Mouse (Mus musculus) urinary bladder, adult 18-20 months (tissue): Measurements from ENCODE around the gene Smap2.
A peak's percentile ranks its signal among the peaks of the same experiment; 100 is the strongest.

Experiments used
- DNase-seq, 2 experiments: peaks; one replicate each; pipeline ENCODE4 v3.0.0; 2022; ENCODE audit warnings: low spot score in 2 of 2, mixed read lengths in 2 of 2

Smap2 gene

GRCm38 (mm10) chr4:121020040-121020790 is 3.2 kb upstream of the Smap2 start:
- no peak for DNase-seq

DNA sequence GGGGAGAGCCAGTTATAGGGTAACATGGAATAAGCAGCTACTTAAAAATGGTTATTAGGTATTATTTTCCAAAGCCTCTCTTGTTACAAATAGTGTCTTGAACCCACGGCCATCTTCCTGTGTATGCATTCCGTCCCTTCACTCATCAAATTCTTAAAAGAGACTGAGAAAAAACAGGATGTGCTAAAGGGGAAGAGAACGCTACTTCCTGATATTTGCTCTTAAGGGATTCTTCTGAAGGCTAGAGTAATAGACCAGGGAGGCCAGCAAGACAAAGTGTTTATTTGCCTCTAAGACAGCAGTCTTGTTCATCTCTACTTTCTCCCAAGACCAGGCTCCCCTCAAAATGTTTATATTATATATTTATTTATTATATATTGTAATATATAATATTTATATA is 1.2 kb upstream of the Smap2 start:
- DNase-seq = no peak

DNA sequence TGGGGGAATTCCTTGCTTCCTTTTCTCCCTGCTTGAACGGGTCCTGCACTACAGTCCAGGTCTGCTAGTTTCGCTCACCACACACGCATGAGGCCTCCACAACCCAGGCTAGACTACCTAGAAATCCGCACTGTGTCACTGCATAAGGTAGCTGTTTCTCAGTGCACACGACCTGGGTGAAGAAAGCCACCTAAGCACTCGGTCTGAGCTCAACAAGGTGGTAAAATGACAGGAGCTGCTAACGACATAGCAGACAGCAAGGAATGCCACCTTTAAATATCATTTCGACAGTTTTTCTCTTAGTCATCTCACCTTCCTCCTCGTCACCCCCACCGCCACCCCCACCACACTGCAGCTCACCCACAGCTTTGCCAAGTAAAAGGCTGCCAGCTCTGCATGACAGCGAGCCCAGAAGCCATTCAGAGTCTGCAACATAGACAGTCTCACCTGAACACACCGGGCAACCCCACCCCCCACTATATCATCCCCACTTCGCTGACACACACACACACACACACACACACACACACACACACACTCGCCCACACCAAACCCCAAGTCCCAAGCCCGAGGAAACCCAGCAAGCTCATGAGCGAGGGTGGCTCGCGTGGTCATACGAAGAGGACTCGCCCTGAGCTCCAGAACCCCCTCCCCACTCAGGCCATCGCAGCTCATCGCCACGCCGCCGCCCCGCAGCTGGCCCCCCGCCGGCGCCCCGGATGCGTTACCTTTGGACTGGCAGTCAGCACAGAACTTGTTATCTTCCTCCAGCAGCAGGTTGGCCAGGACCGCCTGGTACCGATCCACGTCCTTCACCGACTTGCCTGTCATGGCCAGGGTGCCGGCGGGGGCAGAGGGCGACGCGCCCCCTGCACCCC is 787 bp downstream of the Smap2 start:
- peak in 1 of 2 experiments; percentile 30 for DNase-seq

DNA sequence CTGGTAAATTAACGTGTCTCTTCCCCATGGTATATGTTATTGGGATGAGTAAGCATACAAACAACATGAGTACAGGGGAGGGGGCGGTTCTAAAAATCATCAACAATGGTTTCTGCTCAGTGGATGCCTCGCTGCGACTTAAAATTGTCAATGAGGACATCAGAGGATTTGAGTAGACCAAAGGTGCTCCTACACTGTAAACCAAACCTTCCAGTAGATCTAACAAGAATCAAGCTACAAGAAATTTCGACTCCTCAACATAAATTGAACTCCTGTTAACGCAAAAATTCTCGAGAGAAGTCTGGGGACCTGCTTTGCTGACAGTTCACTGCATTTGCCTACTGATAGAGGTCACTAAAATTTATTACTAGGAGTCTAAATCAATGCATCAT is 1.8 kb downstream of the Smap2 start:
- DNase-seq = no peak

DNA sequence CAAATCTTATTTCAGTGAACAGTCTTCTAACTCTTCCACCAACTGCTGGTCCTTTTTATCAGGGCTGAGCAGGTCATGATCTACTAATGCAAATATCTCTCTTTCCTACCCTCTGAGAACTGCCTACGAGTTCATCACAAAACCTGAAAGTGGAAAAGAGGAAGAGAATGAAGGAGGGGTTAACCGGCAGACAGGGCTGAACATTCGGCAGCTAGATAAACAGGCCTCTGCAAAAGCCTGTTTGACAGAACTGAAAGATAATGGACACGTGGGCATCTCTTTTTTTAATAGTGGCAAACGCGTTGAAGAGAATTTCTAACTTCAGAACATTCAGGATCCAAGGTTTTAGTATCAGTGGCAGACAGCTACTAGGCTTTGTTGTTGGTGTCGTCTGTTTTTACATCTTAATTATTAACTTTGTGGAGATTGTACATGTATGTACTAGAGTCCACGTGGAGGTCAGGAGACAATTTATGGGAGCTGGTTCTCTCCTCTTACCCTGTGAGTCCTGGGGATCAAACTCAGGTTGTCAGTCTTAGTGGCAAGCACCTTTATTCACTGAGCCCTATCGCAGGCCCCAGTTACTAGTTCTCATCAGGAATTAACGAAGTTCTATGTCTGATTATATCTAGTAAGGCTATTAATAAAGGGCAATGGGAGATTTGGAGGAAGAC is 2.3 kb downstream of the Smap2 start:
- no peak for DNase-seq

DNA sequence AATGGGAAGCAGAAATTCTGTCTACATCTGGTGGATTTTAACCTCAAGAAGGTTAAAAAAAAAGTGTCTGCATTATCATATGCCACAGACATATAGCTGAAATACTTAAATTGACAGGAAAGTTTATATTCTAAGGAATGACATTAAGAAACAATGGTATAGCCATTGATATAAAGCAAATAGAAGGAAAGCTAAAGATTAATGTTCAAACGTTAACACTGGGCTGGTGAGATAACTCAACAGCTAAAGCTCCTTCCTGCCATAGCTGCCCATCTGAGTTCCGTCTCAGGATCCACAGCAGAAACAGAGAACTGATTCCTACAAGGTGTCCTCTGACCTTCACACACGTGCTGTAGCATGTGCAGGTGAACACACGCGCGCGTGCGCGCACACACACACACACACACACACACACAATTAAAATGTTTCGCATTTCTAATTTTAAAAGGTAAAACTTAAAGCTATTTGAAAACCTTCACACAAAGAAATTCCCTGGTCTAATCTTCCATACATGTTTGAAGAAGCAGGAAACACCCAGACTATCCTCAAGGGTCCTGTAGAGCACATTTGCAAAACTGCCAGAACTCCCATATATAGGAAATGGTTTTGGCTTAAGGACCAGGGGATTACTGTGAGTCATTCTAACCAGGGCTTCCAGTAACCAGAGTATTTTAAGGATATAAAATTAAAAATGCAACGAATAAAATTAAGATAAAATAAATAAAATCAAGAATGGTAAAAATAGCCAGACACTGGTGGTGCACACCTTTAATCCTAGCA is 6.1 kb downstream of the Smap2 start:
- no peak for DNase-seq

- no peak for DNase-seq
Observed at GRCm38 (mm10) chr4:121009151-121009550, 7.9 kb downstream of the Smap2 start.

DNA sequence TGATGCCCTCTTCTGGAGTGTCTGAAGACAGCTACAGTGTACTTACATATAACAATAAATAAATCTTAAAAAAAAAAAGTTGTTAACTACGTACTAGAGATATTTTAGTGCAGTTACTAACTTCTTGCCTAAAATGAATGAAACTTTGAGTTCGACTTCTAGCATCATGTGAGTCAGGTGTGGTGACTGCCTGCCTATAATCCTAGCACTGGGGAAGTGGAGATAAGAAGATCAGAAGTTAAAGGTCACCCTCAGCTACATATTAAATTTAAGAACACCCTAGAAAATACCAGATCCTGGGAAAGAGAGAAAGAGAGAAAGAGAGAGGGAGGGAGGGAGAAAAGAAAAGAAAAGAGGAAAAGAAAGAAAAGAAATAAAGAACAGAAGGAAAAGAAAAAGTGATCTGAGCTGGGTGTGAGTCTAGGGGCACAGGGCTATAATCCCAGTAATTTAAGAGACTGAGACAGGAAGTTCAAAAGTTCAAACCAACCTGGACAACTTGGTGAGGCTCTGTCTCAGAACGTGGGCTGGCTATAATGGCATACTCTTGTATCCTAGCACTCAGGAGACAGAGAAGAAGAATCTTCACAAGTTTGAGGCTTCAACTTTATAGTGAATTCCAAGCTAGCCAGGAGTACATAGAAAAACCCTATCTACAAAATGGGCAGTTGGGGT is 8.8 kb downstream of the Smap2 start:
- DNase-seq = no peak

DNA sequence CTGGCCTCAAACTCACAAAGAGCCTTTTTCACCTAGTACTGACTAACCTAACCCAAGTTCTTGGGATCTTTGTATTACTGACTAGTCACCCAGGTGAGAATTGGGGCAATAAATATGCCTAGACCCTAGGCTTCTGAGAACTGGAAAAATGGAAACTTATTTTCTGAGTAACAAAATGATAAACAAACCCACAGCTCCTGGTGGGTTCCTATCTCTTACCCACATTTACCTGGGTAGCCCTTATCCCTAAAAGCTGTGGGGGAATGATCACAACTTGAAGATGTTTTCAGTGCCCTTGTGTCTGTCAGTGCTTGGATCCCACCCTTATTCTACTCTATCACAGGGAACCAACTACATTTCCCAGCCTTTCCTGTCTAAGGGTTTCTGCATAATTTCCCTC is 10.0 kb downstream of the Smap2 start:
- DNase-seq = no peak

- no peak for DNase-seq
Observed at GRCm38 (mm10) chr4:121004679-121005078, 12.4 kb downstream of the Smap2 start.

GRCm38 (mm10) chr4:121003611-121004091 is 13.4 kb downstream of the Smap2 start:
- no peak for DNase-seq

GRCm38 (mm10) chr4:121002400-121003171 is 14.5 kb downstream of the Smap2 start:
- no peak for DNase-seq

GRCm38 (mm10) chr4:121001659-121002058 is 15.4 kb downstream of the Smap2 start:
- DNase-seq = no peak

DNA sequence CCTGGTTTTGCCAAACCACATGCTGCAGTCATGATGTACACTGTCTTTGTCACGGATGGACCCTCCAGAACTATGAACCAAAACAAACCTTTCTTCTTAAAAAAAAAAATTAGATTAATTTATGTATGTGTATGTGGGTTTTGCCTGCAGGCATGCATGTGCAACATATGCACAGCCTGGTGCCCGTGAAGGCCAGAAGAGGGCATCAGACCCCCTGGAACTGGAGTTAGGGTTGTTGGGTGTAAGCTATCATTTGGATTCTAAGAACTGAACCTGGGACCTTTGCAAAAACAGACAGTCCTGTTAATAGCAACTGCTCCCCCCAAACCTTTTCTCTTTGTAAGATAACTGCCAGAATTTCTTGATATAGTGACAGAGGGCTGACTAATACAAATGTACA is 16.0 kb downstream of the Smap2 start:
- no peak for DNase-seq

DNA sequence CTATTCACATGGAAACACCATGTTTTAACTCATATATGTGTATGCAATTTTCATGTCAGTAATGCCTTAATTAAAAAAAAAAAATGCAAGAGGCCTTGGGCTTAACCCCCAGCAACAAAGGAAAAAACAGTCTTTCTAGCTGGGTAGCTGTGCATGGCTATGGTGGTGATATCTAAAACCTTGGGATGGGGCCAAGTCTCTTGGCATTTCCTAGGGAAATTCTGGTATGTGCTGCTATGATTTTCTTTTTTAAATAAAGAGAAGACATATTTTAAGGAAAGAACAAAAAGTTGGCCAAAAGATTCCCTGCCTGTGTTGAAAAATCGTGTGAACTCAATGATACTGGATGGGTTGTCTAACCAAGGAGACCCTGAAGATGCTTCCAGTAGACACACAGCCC is 21.1 kb downstream of the Smap2 start:
- DNase-seq = no peak

GRCm38 (mm10) chr4:120993025-120993424 is 24.0 kb downstream of the Smap2 start:
- no peak for DNase-seq

- no peak for DNase-seq
Observed at GRCm38 (mm10) chr4:120992284-120992683, 24.8 kb downstream of the Smap2 start.

DNA sequence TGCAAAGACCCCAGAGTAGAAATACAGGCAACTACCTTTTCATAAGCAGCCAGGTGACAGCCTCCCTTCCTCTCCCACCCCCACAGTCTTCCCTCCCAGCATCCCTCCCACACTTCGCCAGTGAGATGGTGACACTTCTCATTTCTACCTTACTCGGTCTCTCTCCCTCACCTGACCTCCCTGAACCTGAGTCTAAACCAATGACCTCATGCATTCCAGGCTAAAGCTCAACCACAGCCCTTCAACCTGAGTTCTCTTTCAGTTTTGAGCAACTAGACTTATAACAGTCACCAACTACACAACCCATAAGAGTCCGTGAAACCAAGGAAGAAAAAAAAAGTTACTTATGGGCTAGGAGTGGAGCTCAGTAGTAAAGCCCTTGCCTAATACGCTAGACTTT is 29.7 kb downstream of the Smap2 start:
- no peak for DNase-seq

GRCm38 (mm10) chr4:120986446-120986845 is 30.6 kb downstream of the Smap2 start:
- no peak for DNase-seq

GRCm38 (mm10) chr4:120978221-120978620 is 38.8 kb downstream of the Smap2 start:
- DNase-seq = no peak
